Mouse (Mus musculus) embryo, embryonic 9.5 days (tissue): ENCODE results near the gene Ak1.

ENCODE experiments used
- DNase-seq: peaks from one replicate; pipeline ENCODE4 v3.0.0-alpha.2; 2017; ENCODE audit errors: extremely low spot score

Gene Ak1

DNA sequence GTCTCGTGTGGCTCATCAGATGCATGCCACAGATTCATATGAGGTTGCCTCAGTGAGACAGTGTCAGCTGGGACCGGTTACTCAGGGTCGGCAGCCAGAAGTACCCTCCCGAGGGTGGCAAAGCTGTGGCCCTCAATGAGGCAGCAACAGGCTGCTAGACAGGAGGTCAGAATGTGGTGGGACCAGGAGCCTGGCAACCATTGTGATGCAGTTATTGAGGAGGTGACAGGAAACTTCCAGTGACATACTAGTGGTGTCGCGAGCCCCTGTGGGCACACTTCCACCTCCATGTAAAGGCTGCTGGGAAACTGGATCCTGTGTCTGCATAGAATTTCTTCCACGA lies at the start of gene Ak1:
Gene Ak1, plus strand, starts transcription at position 242 of the 343 bp plus-strand sequence.
- no peak for DNase-seq

GRCm38 (mm10) chr2:32572196-32572595 lies 49.4 kb upstream of the Ak1 start:
- no peak for DNase-seq

GRCm38 (mm10) chr2:32574497-32574896 lies 47.1 kb upstream of the Ak1 start, which contains the start of gene Pip5kl1:
TSS of gene Pip5kl1 (plus strand) at chr2:32574797.
- DNase-seq = no peak

- DNase-seq = peak; percentile 63
These were observed 46.5 kb upstream of the Ak1 start for GRCm38 (mm10) chr2:32574901-32575585.

DNA sequence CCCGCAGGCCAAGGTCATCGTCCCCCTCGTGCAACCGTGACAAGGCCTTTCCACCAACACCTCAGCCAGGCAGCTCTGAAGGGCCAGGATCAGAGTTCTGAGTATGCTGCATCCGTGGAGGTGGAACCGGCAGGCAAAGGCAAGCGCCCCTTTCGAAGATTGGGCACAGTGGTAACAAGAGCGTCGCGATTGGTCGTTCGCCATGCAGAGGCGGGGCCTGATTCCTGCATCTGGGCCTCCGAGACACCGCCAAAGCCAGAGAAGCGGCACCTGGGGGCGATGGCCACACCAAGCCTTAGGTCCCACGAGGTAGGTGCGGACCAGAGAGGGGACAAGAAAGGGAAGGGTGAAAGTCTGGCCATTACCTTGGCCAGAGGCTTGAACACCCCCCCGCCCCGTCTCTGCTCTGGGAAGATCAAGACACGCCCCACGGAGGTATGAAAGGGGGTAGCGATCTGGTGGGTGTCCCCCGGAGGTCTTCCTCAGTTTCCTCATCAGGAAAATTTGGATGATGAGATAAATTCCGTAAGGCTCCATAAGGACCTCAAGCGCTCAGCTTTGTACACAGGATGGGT lies 45.9 kb upstream of the Ak1 start, which contains the start of gene 9430097D07Rik:
Gene 9430097D07Rik, minus strand, starts transcription at position 99 of the 575 bp plus-strand sequence.
- DNase-seq = peak; percentile 70

- DNase-seq = no peak
These were observed 45.0 kb upstream of the Ak1 start for GRCm38 (mm10) chr2:32576532-32576931.

DNA sequence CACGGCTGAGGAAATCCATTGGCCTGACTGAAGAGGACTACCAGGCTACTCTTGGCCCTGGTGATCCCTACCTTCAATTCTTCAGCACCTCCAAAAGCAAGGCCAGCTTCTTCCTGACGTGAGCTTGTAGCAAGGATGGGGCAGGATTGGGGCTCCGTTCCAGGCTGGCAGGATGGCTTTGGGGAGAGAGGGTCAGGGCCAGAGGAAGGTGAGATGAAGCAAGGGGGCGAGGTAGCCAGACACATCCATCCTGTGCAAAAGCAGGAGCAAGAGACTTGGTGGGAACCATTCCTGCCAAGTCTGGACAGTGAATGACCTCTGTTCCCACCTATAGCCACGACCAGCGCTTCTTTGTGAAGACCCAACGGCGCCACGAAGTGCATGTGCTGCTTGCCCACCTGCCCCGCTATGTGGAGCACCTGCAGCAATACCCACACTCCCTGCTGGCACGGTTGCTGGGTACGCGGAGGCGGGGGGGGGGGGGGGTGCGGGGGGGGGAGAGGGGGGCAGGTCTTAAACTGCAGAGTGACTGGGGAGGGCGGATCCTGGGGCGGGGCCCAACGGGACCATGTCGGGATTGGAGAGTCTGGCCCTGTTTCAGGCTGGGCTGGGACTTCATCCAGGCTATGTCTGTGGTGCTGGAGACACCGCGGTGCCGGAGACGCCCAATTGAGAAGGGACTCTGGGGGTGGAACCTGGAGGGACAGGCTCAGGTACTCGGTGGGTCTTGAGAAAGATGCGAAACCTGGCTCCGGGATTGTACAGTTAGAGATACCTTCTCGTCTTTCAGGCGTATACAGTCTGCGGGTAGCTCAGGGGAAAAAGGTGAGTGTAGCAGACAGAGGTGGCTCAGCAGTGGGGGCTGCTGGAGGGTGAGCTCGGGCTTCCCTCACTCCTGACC lies 43.2 kb upstream of the Ak1 start:
- DNase-seq = no peak

DNA sequence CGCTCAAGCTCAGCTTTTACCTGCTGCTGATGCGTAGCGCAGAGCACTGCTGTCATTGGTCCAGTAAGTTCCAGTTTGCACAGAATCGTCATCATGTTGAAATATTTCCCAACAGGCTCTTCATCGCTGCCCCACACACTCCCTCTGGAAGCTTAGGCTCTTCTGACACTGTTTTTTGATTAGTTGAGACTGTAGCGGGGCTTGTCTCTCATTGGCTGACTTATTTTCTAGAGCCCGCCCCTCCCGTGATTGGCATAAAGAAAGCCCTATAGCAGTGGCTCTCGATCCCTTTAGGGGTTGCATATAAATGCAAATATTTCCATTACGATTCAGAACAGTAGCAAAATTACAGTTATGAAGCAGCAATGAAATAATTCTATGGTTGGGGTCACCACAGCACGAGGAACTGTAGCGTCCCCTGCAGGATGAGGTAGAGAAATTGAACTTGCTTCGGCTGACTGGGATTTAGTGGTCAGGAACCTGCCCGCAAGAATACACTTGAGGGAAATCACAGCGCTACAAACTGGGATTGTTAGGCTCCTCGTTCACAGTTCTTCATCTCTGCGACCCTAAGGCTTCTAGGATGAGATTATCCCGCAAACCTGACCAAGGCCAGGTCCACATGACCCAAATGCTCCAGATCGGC lies 40.0 kb upstream of the Ak1 start:
- DNase-seq = peak; percentile 63

GRCm38 (mm10) chr2:32582830-32583799 lies 38.4 kb upstream of the Ak1 start:
- peak; percentile 78 for DNase-seq

DNA sequence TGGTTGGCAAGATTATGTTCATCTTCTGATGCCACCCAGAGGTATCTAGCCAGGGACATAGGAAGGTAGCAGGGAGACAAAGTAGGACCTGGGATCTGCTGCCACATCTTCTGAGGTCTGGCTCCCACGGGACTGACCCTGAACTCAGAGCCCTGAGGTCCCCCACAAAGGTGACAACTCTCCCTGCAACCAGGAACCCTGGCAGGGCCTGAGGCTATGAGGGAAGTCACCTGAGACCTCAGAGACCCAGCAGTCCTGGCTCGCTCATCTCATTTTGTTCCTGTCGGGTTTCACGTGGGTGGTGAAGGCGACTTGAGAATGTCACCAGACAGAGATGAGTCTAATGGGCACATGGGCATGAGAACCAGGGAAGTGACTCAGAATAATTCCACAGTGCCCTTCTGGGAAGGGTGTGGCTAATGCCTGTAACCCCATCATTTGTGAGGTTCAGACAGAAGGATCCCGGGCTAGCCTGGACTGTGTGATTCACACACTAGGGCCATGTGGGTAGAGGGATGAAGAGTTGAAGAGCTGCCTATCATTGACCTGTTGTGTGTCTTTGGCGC lies 36.3 kb upstream of the Ak1 start:
- DNase-seq = no peak

- peak; percentile 96 for DNase-seq
These were observed 34.6 kb upstream of the Ak1 start, which contains the start of gene St6galnac4 for GRCm38 (mm10) chr2:32586871-32587351. TSS of gene St6galnac4 (plus strand) at chr2:32587095.

- no peak for DNase-seq
These were observed 33.7 kb upstream of the Ak1 start for GRCm38 (mm10) chr2:32587731-32588321.

GRCm38 (mm10) chr2:32589213-32589795 lies 32.3 kb upstream of the Ak1 start:
- no peak for DNase-seq

GRCm38 (mm10) chr2:32590224-32590623 lies 31.3 kb upstream of the Ak1 start:
- DNase-seq = no peak

DNA sequence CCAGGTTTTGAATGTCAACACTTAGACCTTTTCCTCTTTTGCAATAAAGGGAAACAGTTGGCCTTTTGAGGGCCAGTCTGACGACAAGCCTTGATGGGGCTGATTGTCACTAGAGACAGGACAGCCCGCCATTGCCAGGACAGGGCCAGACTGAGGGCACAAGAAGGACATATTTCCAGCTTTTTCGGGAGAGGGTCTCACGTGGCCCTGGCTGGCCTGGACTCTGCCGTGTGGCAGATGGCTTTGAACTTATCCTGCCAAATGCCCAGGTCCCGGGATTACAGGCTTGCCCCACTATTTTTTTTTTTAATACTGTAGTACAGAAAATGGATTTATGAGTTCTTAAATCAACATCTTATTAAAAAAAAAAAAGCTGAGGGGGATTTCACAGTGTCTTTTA lies 30.3 kb upstream of the Ak1 start:
- DNase-seq = no peak

DNA sequence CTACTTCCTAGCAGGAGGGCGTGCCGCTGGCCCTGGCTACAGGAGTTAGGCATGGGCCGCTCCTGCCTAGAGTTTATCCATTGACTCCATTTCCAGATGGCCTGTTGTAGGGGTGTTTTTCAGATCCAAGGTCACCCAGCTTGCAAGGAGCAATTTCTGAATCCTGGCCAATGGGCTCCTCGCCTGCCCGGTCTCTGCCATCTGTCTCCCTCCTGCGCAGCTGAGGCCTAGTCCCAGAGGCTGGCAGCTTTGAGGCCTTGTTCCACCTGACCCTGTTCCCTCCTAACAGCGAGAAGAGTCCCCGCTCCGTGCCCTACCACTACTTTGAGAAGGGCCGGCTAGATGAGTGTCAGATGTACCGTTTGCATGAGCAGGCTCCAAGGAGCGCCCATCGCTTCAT lies 24.8 kb upstream of the Ak1 start:
- no peak for DNase-seq

- DNase-seq = no peak
These were observed 24.3 kb upstream of the Ak1 start for GRCm38 (mm10) chr2:32597248-32597647.

- DNase-seq = no peak
These were observed 23.9 kb upstream of the Ak1 start for GRCm38 (mm10) chr2:32597699-32598098.

GRCm38 (mm10) chr2:32598506-32598905 lies 23.1 kb upstream of the Ak1 start:
- no peak for DNase-seq

- no peak for DNase-seq
These were observed 22.1 kb upstream of the Ak1 start, which contains the start of gene St6galnac6 for GRCm38 (mm10) chr2:32599409-32599808. TSS of gene St6galnac6 (plus strand) at chr2:32599709.
